Mouse (Mus musculus) monocyte, adult 2 months (primary cell): Measurements from ENCODE around the gene Scamp3.
A peak's percentile ranks its signal among the peaks of the same experiment; 100 is the strongest.
"Not testable (repeated sequence)": the region's sequence is repeated elsewhere in the genome, so short reads cannot be mapped to it uniquely, and the experiment has no call there.

Source experiments
- DNase-seq, 2 experiments: peaks; one replicate each; pipeline ENCODE4 v3.0.0; 2022; ENCODE audit warnings: low spot score in 2 of 2, low read depth in 1 of 2

Gene Scamp3

GRCm38 (mm10) chr3:89177242-89178106 lies at the start of gene Scamp3:
Scamp3 (plus strand) TSS chr3:89177473.
- peak; percentile 41 to 47 for DNase-seq

- no peak for DNase-seq
Observed at GRCm38 (mm10) chr3:89129908-89130307, 47.4 kb upstream of the Scamp3 start.

- no peak for DNase-seq
Observed at GRCm38 (mm10) chr3:89131816-89132215, 45.5 kb upstream of the Scamp3 start.

- no peak for DNase-seq
Observed at GRCm38 (mm10) chr3:89132285-89133062, 44.8 kb upstream of the Scamp3 start.

GRCm38 (mm10) chr3:89133063-89133450 lies 44.2 kb upstream of the Scamp3 start:
- DNase-seq = no peak

- no peak for DNase-seq
Observed at GRCm38 (mm10) chr3:89133752-89134151, 43.5 kb upstream of the Scamp3 start.

- no peak for DNase-seq
Observed at GRCm38 (mm10) chr3:89135958-89136357, 41.3 kb upstream of the Scamp3 start, which contains the start of gene Pklr. Pklr (plus strand) TSS chr3:89136142.

GRCm38 (mm10) chr3:89136365-89136764 lies 40.9 kb upstream of the Scamp3 start:
- no peak for DNase-seq

- no peak for DNase-seq
Observed at GRCm38 (mm10) chr3:89144821-89145220, 32.5 kb upstream of the Scamp3 start.

GRCm38 (mm10) chr3:89145566-89145965 lies 31.7 kb upstream of the Scamp3 start:
- DNase-seq = no peak

GRCm38 (mm10) chr3:89147101-89147978 lies 29.9 kb upstream of the Scamp3 start:
- DNase-seq = no peak

GRCm38 (mm10) chr3:89147979-89148311 lies 29.3 kb upstream of the Scamp3 start:
- no peak for DNase-seq

GRCm38 (mm10) chr3:89148567-89148966 lies 28.7 kb upstream of the Scamp3 start:
- no peak for DNase-seq

GRCm38 (mm10) chr3:89152084-89152835 lies 25.0 kb upstream of the Scamp3 start:
- DNase-seq = no peak

- no peak for DNase-seq
Observed at GRCm38 (mm10) chr3:89156951-89157350, 20.3 kb upstream of the Scamp3 start.

- DNase-seq = no peak
Observed at GRCm38 (mm10) chr3:89158651-89159050, 18.6 kb upstream of the Scamp3 start.

GRCm38 (mm10) chr3:89159211-89159610 lies 18.1 kb upstream of the Scamp3 start:
- no peak for DNase-seq

- DNase-seq = no peak
Observed at GRCm38 (mm10) chr3:89159616-89160344, 17.5 kb upstream of the Scamp3 start, which contains the start of gene Hcn3. Hcn3 (minus strand) TSS chr3:89160196.

- DNase-seq = not testable (repeated sequence)
Observed at GRCm38 (mm10) chr3:89161207-89161606, 16.1 kb upstream of the Scamp3 start.

GRCm38 (mm10) chr3:89161786-89162185 lies 15.5 kb upstream of the Scamp3 start:
- DNase-seq = no peak
